Mouse (Mus musculus): ENCODE results near the gene Homer3.

Homer3 gene

DNA sequence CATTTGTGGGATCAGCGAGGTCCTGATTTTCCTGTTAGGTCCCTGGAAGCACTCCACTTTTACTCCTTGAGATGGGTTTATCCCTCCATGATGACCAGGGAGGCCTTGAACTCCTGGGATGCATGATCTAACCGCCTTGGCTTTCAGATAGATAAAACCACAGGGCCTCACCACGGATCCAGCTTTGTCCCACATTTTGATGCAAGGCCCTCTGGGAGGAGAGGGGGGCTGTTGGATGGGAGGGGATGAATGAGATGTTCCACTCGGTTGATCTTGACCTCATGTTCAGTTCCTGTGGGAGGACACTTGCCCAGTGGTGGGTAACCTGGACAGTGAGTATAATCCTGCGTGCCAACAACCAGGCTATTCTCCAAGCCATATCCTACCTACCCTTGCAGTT is 1.8 kb downstream of the Homer3 start:
- DNase-seq (ENCODE audit: low read depth, low spot score), result no peak

DNA sequence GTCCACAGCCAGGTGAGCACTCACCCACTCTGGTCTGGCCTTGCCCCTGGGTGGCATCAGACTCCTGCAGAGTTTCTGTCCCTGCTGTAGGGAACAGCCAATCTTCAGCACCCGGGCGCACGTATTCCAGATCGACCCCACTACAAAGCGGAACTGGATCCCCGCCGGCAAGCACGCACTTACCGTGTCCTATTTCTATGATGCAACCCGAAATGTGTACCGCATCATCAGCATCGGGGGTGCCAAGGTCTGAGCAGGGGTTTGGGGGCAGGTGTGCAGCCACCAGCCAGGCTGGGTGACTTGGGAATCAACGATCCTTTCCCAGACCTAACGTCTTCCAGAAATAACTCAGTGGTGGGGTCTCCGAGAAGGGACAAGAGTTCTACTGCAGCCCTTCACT is 2.7 kb downstream of the Homer3 start:
- no peak for DNase-seq (ENCODE audit: low read depth, low spot score)

- DNase-seq (ENCODE audit: low read depth, low spot score), result no peak
These were observed 4.1 kb downstream of the Homer3 start for GRCm38 (mm10) chr8:70286737-70287136.

GRCm38 (mm10) chr8:70293988-70294405 is 11.4 kb downstream of the Homer3 start:
- no peak for DNase-seq (ENCODE audit: low read depth, low spot score)

DNA sequence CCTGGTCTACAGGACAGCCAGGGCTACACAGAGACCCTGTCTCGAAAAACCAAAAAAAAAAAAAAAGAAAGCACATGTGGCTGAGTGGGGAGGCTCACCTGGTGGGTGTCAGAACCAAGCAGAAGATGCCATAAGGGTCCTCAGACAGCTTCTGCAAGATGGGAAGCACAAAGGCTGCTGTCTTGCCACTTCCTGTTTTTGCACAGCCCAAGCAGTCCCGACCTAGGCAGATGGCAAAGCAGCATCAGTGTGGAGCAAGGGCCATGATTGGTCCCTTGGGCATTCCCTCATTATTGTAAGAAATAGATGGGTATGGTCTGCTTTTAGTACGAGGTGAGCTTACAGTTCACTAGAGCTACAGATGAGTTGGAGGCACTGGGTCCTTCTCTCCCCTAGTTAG is 18.3 kb downstream of the Homer3 start:
- no peak for DNase-seq (ENCODE audit: low read depth, low spot score)

GRCm38 (mm10) chr8:70302358-70302890 is 19.8 kb downstream of the Homer3 start, which contains the start of the genes Ddx49 and Cope:
Gene Ddx49, minus strand, starts transcription at chr8:70302489.
Gene Cope, plus strand, starts transcription at chr8:70302518.
- peak; percentile 92 for DNase-seq (ENCODE audit: low read depth, low spot score)

DNA sequence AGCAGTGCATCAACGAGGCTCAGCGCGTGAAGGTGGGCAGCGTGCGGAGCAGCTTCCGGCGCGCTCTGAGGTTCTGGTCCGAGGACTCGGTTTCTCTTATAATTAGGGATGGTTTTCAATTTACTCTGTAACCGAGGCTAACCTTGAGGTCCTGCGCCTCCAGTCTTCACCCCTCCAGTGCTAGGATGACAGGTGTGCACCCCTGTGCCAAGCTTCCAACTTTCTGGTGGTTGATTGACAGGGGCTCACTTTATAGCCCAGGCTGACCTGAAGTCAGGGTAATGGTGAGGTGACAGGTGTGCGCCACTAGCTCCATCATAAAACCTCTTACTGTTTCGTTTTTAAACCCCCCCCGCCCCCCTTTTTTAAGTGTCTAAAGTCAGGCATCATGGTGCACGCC is 20.3 kb downstream of the Homer3 start:
- no peak for DNase-seq (ENCODE audit: low read depth, low spot score)

DNA sequence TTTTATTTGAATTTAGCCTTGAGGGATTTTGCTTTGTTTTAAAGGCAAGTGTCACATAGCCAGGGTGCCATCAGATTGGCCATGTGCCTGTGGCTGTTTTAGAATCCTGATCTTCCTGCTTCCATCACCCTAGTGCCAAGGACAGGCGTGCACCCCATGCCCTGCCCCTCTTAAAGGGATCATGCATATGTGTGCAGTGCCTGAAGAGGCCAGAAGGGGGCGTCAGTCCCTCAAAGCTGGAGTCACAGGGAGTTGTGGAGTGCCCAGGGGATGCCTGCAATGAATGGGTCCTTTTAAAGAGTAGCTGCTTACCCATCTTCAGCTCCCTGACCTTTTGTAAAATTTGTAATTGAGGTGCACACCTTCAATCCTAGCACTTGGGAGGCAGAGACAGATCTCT is 26.7 kb downstream of the Homer3 start:
- no peak for DNase-seq (ENCODE audit: low read depth, low spot score)

DNA sequence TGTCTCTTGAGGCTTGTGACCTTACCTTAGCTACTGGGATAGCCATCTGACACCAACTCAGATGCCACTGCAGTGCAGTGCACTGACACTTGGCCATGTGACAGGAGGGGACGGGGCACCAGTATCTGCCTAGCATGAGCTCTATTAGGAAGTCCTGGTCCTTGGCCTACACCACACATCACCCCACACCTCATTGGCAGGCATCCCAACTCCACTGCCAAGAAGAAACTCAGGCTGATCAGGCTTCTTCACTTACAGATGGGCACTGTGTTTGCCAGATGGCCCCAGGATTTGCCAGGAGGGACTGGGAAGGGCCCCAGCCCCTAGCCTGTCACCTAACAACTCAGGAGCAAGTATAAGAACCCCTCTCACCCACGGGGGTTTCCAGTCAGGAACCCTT is 30.8 kb downstream of the Homer3 start:
- no peak for DNase-seq (ENCODE audit: low read depth, low spot score)

GRCm38 (mm10) chr8:70315624-70316510 is 33.2 kb downstream of the Homer3 start, which contains the start of gene Cers1:
Gene Cers1, plus strand, starts transcription at chr8:70315775.
- no peak for DNase-seq (ENCODE audit: low read depth, low spot score)

- DNase-seq (ENCODE audit: low read depth, low spot score), result peak; percentile 91
These were observed 34.2 kb downstream of the Homer3 start for GRCm38 (mm10) chr8:70316511-70317504.

DNA sequence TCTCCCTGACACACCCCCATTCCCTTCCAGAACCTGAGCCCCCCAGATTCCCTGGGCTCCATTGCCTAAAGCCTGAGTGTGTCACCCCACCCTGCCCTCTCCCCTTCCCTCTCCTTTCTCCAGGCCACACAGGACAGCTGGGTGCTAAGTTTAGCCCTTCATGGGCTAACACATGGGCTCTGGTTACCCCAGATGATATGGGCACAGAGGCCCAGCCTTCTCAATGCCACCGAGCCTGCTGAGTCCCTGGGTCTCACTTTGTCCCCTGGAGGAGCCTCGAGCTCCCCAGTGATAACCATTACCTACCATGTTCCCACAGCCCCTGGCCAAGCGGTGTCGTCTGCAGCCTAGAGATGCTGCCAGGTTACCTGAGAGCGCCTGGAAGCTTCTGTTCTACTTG is 35.2 kb downstream of the Homer3 start:
- DNase-seq (ENCODE audit: low read depth, low spot score), result no peak

DNA sequence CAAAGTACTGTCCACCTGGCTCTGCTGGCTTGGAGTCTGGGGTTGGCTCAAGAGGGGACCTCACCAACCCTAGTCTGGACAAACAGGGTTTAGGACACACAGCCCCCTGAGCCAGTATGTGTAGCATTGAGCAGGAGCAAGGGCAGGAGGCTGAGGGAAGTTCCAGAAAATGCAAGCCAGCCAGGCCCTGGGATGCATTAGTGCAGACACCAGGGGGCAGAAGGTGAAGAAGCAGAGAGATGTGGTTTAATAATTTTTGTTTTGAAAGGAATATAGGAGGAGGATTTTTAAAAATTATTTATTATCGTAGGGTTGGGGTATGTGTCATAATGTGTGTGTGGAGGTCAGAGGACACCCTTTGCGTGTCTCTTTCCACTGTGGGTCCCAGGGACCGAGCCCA is 41.1 kb downstream of the Homer3 start:
- DNase-seq (ENCODE audit: low read depth, low spot score), result no peak

DNA sequence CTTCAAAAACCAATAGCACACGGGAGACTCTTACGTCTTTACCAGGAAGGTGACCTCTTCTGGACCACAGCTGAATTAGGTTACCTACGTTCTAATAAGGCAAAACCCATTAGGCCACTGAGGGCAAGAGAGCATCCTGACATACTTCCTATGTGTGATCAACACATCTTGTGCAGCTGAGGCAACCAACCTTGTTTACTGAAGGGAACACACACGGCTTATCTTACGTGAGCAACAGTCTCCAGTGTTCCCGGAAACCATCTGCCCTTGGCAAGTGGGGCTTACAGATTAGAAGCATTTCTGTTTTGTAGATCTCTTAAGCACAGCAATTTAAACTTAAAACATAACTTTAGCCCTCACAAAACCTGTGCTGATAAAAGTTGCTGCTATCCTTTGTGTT is 44.9 kb downstream of the Homer3 start:
- DNase-seq (ENCODE audit: low read depth, low spot score), result no peak

DNA sequence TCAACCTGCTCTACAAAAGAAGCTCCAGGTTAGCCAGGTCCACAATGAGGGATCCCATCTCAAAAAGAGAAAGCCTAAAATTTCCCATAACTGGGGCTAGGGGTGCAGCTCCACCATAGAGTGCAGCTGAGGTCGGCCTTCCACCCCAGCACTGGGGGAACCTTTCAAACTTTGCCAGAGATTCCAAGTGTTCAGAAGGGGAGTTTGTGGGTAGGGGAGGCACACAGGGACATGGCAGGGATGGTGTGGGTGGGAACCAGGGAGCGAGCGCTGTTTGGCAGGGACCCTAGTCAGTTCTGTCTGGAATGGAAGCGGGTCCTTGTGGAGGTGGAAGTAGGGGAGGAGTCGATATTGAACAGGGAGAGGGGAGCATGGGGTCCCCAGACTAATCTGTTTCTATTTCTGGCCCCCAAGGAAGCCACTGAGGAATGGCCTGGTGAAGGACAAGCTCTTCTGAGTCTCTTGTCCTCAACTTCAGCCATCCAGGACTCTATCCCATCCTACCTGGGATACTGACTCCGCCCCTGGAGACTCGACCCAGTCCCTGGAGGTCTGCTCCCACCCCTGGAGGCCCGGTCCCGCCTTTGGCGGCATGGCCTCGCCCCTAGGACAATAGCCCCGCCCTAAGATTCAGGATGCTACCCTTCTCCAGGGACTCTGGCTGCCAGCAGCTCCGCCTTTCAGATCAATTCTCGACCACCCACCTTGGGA is 46.7 kb downstream of the Homer3 start, which contains the start of gene Gdf1:
Gdf1 (plus strand) TSS at position 694 of the 711 bp plus-strand sequence.
- no peak for DNase-seq (ENCODE audit: low read depth, low spot score)

- no peak for DNase-seq (ENCODE audit: low read depth, low spot score)
These were observed 47.5 kb downstream of the Homer3 start for GRCm38 (mm10) chr8:70329835-70330740.

DNA sequence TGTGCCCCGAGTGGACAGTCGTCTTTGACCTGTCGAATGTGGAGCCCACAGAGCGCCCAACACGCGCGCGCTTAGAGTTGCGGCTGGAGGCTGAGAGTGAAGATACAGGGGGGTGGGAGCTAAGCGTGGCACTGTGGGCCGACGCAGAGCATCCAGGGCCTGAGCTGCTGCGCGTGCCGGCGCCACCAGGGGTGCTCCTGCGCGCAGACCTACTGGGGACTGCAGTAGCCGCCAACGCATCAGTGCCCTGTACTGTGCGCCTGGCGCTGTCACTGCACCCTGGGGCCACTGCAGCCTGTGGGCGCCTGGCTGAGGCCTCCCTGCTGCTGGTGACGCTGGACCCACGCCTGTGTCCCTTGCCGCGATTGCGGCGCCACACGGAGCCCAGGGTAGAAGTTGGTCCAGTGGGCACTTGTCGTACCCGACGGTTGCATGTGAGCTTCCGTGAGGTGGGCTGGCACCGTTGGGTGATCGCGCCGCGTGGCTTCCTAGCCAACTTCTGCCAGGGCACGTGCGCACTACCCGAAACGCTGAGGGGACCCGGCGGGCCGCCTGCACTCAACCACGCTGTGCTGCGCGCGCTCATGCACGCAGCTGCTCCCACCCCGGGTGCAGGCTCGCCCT is 48.2 kb downstream of the Homer3 start:
- no peak for DNase-seq (ENCODE audit: low read depth, low spot score)

- DNase-seq (ENCODE audit: low read depth, low spot score), result no peak
These were observed 48.9 kb downstream of the Homer3 start for GRCm38 (mm10) chr8:70331526-70331925.

GRCm38 (mm10) chr8:70332070-70332877 is 49.6 kb downstream of the Homer3 start:
- no peak for DNase-seq (ENCODE audit: low read depth, low spot score)

Measured in brain, embryonic 18.5 days (tissue).